8 mouse cellular contexts compared by ENCODE assay signal in the genomic region with DNA sequence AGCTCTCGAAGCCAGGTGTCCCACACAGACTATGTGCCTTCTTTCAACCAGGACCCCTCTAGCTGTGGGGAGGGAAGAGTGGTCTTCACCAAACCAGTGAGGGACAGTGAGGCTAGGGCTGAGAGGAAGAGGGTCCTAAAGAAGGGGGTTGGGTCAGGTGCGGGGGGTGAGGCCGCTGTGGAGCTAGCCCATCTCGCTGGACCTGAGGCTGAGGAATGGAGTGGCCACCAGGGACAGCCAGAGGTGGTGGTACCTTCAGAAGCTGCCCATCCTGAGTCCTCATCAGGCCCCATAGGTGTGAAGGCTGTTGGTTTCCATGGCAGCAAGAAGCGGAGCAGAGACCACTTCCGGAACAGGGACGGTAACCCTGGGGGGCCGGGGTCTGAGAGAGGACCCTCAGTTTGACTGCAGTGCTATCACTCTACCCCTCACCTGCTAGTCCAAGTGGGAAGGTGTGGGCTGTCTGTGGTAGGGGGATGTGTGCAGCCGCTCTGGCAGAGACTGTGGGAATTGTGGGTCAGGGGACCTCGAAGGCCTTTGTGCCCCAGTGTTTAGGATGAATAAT. TPM values are rescaled to one million over a fixed set of nuclear protein-coding genes. Genes with fewer than 3 reads are reported as not detected.
DNase-seq lines count a peak whose midpoint lies in the region; ATAC-seq lines count a peak whose summit lies in the region.

No protein-coding gene starts in this region.

- no peaks in the 10 kb centered on the region for H3K27me3 ChIP-seq in kidney, embryonic 16.5 days (ENCODE audit: insufficient read depth, low read length)
- no peaks in the 10 kb centered on the region for H3K27me3 ChIP-seq in embryonic facial prominence, embryonic 11.5 days (ENCODE audit: control insufficient read depth, insufficient read depth, low read length)
- no peaks in the 10 kb centered on the region for H3K27me3 ChIP-seq in hindbrain, embryonic 15.5 days
- no peaks in the 10 kb centered on the region for H3K27me3 ChIP-seq in midbrain, embryonic 16.5 days (ENCODE audit: control insufficient read depth, insufficient read depth, low read depth, low read length)

- no peaks in the 10 kb centered on the region for H3K9me3 ChIP-seq in kidney, embryonic 16.5 days (ENCODE audit: low read length)
- no peaks in the 10 kb centered on the region for H3K9me3 ChIP-seq in embryonic facial prominence, embryonic 11.5 days (replicated peaks; ENCODE audit: control insufficient read depth, low read length)
- no peaks in the 10 kb centered on the region for H3K9me3 ChIP-seq in hindbrain, embryonic 15.5 days
- H3K9me3 ChIP-seq in midbrain, embryonic 16.5 days (replicated peaks; ENCODE audit: control insufficient read depth, low read length, poor library complexity, severe bottlenecking): no peaks in the 10 kb centered on the region

- peak overlapping the region; percentile 92 for H3K9ac ChIP-seq in kidney, embryonic 16.5 days (replicated peaks; ENCODE audit: low read length)
- H3K9ac ChIP-seq in embryonic facial prominence, embryonic 11.5 days (replicated peaks; ENCODE audit: low read length): peak overlapping the region; percentile 90
- peak overlapping the region; percentile 87; the same call in 1 of the 2 replicates for H3K9ac ChIP-seq in hindbrain, embryonic 15.5 days
- peak overlapping the region; percentile 93 for H3K9ac ChIP-seq in midbrain, embryonic 16.5 days (ENCODE audit: low read depth, low read length)

- 85% methylated on average over 10 of the region's 10 CpGs for WGBS in kidney, embryonic 16.5 days
- 89% methylated on average over 10 of the region's 10 CpGs for WGBS in embryonic facial prominence, embryonic 11.5 days
- WGBS in hindbrain, embryonic 15.5 days: 92% methylated on average over 10 of the region's 10 CpGs
- whole genome bisulfite sequencing in midbrain, embryonic 16.5 days: 89% methylated on average over 10 of the region's 10 CpGs

- ATAC-seq in kidney, embryonic 16.5 days (ENCODE audit: low FRiP score, low TSS enrichment): no peak
- no peak for ATAC-seq in embryonic facial prominence, embryonic 11.5 days (replicated peaks; ENCODE audit: insufficient number of reproducible peaks, low FRiP score, low TSS enrichment, low read depth)
- no peak for ATAC-seq in hindbrain, embryonic 15.5 days (ENCODE audit: low FRiP score, low read depth)
- ATAC-seq in midbrain, embryonic 16.5 days: no peak

- H3K27ac ChIP-seq in kidney, embryonic 16.5 days (ENCODE audit: low read length): no peak overlapping the region
- no peak overlapping the region for H3K27ac ChIP-seq in embryonic facial prominence, embryonic 11.5 days (replicated peaks; ENCODE audit: low read depth, low read length)
- H3K27ac ChIP-seq in hindbrain, embryonic 15.5 days (replicated peaks): no peak overlapping the region
- H3K27ac ChIP-seq in midbrain, embryonic 16.5 days (ENCODE audit: low read length): no peak overlapping the region

- peak overlapping the region; percentile 85 for H3K4me2 ChIP-seq in kidney, embryonic 16.5 days (replicated peaks; ENCODE audit: low read depth, low read length)
- H3K4me2 ChIP-seq in embryonic facial prominence, embryonic 11.5 days (ENCODE audit: low read depth, low read length): peak overlapping the region; percentile 86
- H3K4me2 ChIP-seq in hindbrain, embryonic 15.5 days: peak overlapping the region; percentile 98
- peak overlapping the region; percentile 99 for H3K4me2 ChIP-seq in midbrain, embryonic 16.5 days (ENCODE audit: low read length)

- DNase-seq in kidney, adult 18-20 months: no peak
- DNase-seq in embryonic facial prominence, embryonic 11.5 days (ENCODE audit: low spot score): no peak
- no peak for DNase-seq in urinary bladder, postnatal 36 days (ENCODE audit: low spot score in 2 of 2)
- no peak for DNase-seq in frontal cortex, postnatal 36 days (ENCODE audit: low spot score in 2 of 2)
- no peak for DNase-seq in spleen, postnatal 10 days (ENCODE audit: low spot score in 2 of 2)

- peaks cover 27% of the 10 kb centered on the region for H3K36me3 ChIP-seq in kidney, embryonic 16.5 days (ENCODE audit: insufficient read depth, low read length)
- peaks cover 5% of the 10 kb centered on the region for H3K36me3 ChIP-seq in embryonic facial prominence, embryonic 11.5 days (replicated peaks; ENCODE audit: control insufficient read depth, insufficient read depth, low read depth, low read length)
- H3K36me3 ChIP-seq in hindbrain, embryonic 15.5 days: peaks cover 23% of the 10 kb centered on the region
- H3K36me3 ChIP-seq in midbrain, embryonic 16.5 days (ENCODE audit: control insufficient read depth, insufficient read depth, low read length): peaks cover 21% of the 10 kb centered on the region

- H3K4me1 ChIP-seq in kidney, embryonic 16.5 days (ENCODE audit: insufficient read depth, low read length): peaks cover 21% of the 10 kb centered on the region
- H3K4me1 ChIP-seq in embryonic facial prominence, embryonic 11.5 days (ENCODE audit: control insufficient read depth, insufficient read depth, low read length): peaks cover 6% of the 10 kb centered on the region
- peaks cover 29% of the 10 kb centered on the region for H3K4me1 ChIP-seq in hindbrain, embryonic 15.5 days (replicated peaks)
- H3K4me1 ChIP-seq in midbrain, embryonic 16.5 days (ENCODE audit: control insufficient read depth, insufficient read depth, low read length): peaks cover 20% of the 10 kb centered on the region

- peak overlapping the region; percentile 92 for H3K4me3 ChIP-seq in kidney, embryonic 16.5 days (ENCODE audit: low read length)
- H3K4me3 ChIP-seq in embryonic facial prominence, embryonic 11.5 days (ENCODE audit: low read depth, low read length): peak overlapping the region; percentile 87
- peak overlapping the region; percentile 90 for H3K4me3 ChIP-seq in hindbrain, embryonic 15.5 days
- H3K4me3 ChIP-seq in midbrain, embryonic 16.5 days (ENCODE audit: low read depth, low read length): peak overlapping the region; percentile 84

RNA-seq across cellular contexts. Expression of gene Tssc4, which starts 1.5 kb away (rescaled TPM):
- polyA plus RNA-seq in kidney, embryonic 16.5 days (2015; fragmentation: Nextera tagmentation; extraction: Ambion mirVana): 104 and 120 TPM in 2 replicates
- polyA plus RNA-seq in embryonic facial prominence, embryonic 11.5 days (2014; fragmentation: Nextera tagmentation; extraction: Ambion mirVana): 59.8 and 65.2 TPM in 2 replicates
- polyA plus RNA-seq in hindbrain, embryonic 15.5 days (2015; fragmentation: Nextera tagmentation; extraction: Ambion mirVana): 94.1 and 99.2 TPM in 2 replicates
- polyA plus RNA-seq in midbrain, embryonic 16.5 days (2015; fragmentation: Nextera tagmentation; extraction: Ambion mirVana): 90.6 and 90.7 TPM in 2 replicates

RNA-seq across cellular contexts. Expression of gene Cd81, which starts 18.0 kb away (rescaled TPM):
- 643 and 698 TPM in 2 replicates for polyA plus RNA-seq in kidney, embryonic 16.5 days (2015; fragmentation: Nextera tagmentation; extraction: Ambion mirVana)
- polyA plus RNA-seq in embryonic facial prominence, embryonic 11.5 days (2014; fragmentation: Nextera tagmentation; extraction: Ambion mirVana): 286 and 304 TPM in 2 replicates
- 439 and 445 TPM in 2 replicates for polyA plus RNA-seq in hindbrain, embryonic 15.5 days (2015; fragmentation: Nextera tagmentation; extraction: Ambion mirVana)
- 364 and 411 TPM in 2 replicates for polyA plus RNA-seq in midbrain, embryonic 16.5 days (2015; fragmentation: Nextera tagmentation; extraction: Ambion mirVana)

RNA-seq across cellular contexts. Expression of gene Trpm5, which starts 23.9 kb away (rescaled TPM):
- 6.0 and 6.9 TPM in 2 replicates for polyA plus RNA-seq in kidney, embryonic 16.5 days (2015; fragmentation: Nextera tagmentation; extraction: Ambion mirVana)
- polyA plus RNA-seq in embryonic facial prominence, embryonic 11.5 days (2014; fragmentation: Nextera tagmentation; extraction: Ambion mirVana): 0.84 and 1.1 TPM in 2 replicates
- 1.8 and 2.7 TPM in 2 replicates for polyA plus RNA-seq in hindbrain, embryonic 15.5 days (2015; fragmentation: Nextera tagmentation; extraction: Ambion mirVana)
- 1.5 and 1.8 TPM in 2 replicates for polyA plus RNA-seq in midbrain, embryonic 16.5 days (2015; fragmentation: Nextera tagmentation; extraction: Ambion mirVana)

RNA-seq across cellular contexts. Expression of gene Kcnq1, which starts 35.6 kb away (rescaled TPM):
- 9.2 and 9.8 TPM in 2 replicates for polyA plus RNA-seq in kidney, embryonic 16.5 days (2015; fragmentation: Nextera tagmentation; extraction: Ambion mirVana)
- polyA plus RNA-seq in embryonic facial prominence, embryonic 11.5 days (2014; fragmentation: Nextera tagmentation; extraction: Ambion mirVana): 0.81 and 1.5 TPM in 2 replicates
- polyA plus RNA-seq in hindbrain, embryonic 15.5 days (2015; fragmentation: Nextera tagmentation; extraction: Ambion mirVana): 1.1 and 1.5 TPM in 2 replicates
- polyA plus RNA-seq in midbrain, embryonic 16.5 days (2015; fragmentation: Nextera tagmentation; extraction: Ambion mirVana): 1.1 and 2.2 TPM in 2 replicates
